12 mouse cellular contexts compared by ENCODE assay signal in genomic region chr16:58461856-58462518, GRCm38 (mm10). TPM values are rescaled to one million over a fixed set of nuclear protein-coding genes. Genes with fewer than 3 reads are reported as not detected.
DNase-seq lines count a peak whose midpoint lies in the region; ATAC-seq and TF ChIP-seq lines count a peak whose summit lies in the region.
"Had no signal": no experiment of that assay in that cellular context is flagged by ENCODE, and none has a peak within 500 bp of the region (broad histone marks: within the 10 kb centered on the region; RNA-seq: fewer than 3 reads in every experiment).

No protein-coding gene starts in this region.

- no peaks in the 10 kb centered on the region for H3K27me3 ChIP-seq in Patski
- H3K27me3 ChIP-seq in liver, embryonic 15.5 days, result no peaks in the 10 kb centered on the region
- H3K27me3 ChIP-seq: limb, embryonic 12.5 days had no signal

- peaks cover 21% of the 10 kb centered on the region for H3K36me3 ChIP-seq in liver, embryonic 15.5 days (replicated peaks)

- in situ Hi-C loops in Patski (cut with MboI; ENCODE audit: low pct_unique_long_range_greater_than_20kb), result loop anchor here (5.0 kb wide), 2 partner anchors 50 to 160 kb away; no protein-coding TSS in a partner anchor

- no peaks in the 10 kb centered on the region for H3K9me3 ChIP-seq in liver, embryonic 15.5 days (replicated peaks)
- H3K9me3 ChIP-seq: limb, embryonic 12.5 days; midbrain, embryonic 10.5 days had no signal

- H3K9ac ChIP-seq in liver, embryonic 15.5 days, result no peak overlapping the region
- H3K9ac ChIP-seq: limb, embryonic 12.5 days had no signal

- 75% methylated on average over 2 of the region's 2 CpGs for WGBS in liver, embryonic 15.5 days (ENCODE audit: insufficient replicate concordance)

- TF ChIP-seq CTCF in left cerebral cortex, adult 2 months (IDR thresholded peaks at IDR 0.05), result peak; percentile 64
- peak; percentile 73 for TF ChIP-seq CTCF in Patski (IDR thresholded peaks at IDR 0.05)

- no peak for ATAC-seq in Patski
- ATAC-seq in liver, embryonic 15.5 days (ENCODE audit: insufficient read depth), result no peak

- H3K4me2 ChIP-seq in liver, embryonic 15.5 days, result no peak overlapping the region
- H3K4me2 ChIP-seq: limb, embryonic 12.5 days had no signal

- peak; percentile 24 for DNase-seq in embryo, embryonic 10.5 days (ENCODE audit: low spot score)
- DNase-seq in embryo, embryonic 9.5 days (ENCODE audit: extremely low spot score), result no peak
- DNase-seq in left cerebral cortex, adult 2 months (ENCODE audit: extremely low spot score in 1 of 2, low spot score in 2 of 2), result no peak
- no peak for DNase-seq in left cerebral cortex, postnatal 14 days (ENCODE audit: low spot score in 2 of 2)
- no peak for DNase-seq in Patski (ENCODE audit: low read depth, low spot score)
- DNase-seq in ovary, postnatal 14 days (ENCODE audit: low spot score), result no peak
- no peak for DNase-seq in cerebellum, adult 9-11 months
- DNase-seq: cerebellum, adult 2 months had no signal

- intact Hi-C loops in left cerebral cortex, adult 2 months (cut with DNase I), result loop anchor here (2.0 to 5.0 kb wide), 2 partner anchors 163 to 200 kb away; no protein-coding TSS in a partner anchor
- intact Hi-C loops in left cerebral cortex, postnatal 14 days (cut with DNase I), result no loop called here

- POLR2A ChIA-PET in Patski (lab: Charles Lee), result no interaction called here

- peaks cover 42% of the 10 kb centered on the region for H3K4me1 ChIP-seq in liver, embryonic 15.5 days (replicated peaks)
- H3K4me1 ChIP-seq: limb, embryonic 12.5 days had no signal

- H3K27ac ChIP-seq in left cerebral cortex, adult 2 months, result no peak overlapping the region
- peak overlapping the region; percentile 41; the same call in 1 of the 2 replicates for H3K27ac ChIP-seq in liver, embryonic 15.5 days (replicated peaks)
- H3K27ac ChIP-seq: limb, embryonic 12.5 days; midbrain, embryonic 10.5 days had no signal

- CTCF ChIA-PET in Patski (lab: Charles Lee), result interaction anchor here (0.6 to 3.1 kb wide), 8 partner anchors 11 to 202 kb away, joined by 3 to 11 read pairs (median 4); no protein-coding TSS in a partner anchor

- no peak overlapping the region for H3K4me3 ChIP-seq in left cerebral cortex, adult 2 months
- H3K4me3 ChIP-seq in liver, embryonic 15.5 days (replicated peaks), result no peak overlapping the region
- H3K4me3 ChIP-seq: erythroblast, embryonic 14.5 days; limb, embryonic 12.5 days; midbrain, embryonic 10.5 days had no signal

RNA-seq across cellular contexts. Expression of gene Dcbld2, which starts 53.7 kb away (rescaled TPM):
- total RNA-seq in left cerebral cortex, adult 2 months (2021), result 10 to 100 TPM; 26.0 to 26.5 TPM
- 10 to 100 TPM; 28.1 to 33.1 TPM for total RNA-seq in left cerebral cortex, postnatal 14 days (2021)
- 43.3 TPM for polyA plus RNA-seq in Patski (2021)
- polyA plus RNA-seq in liver, embryonic 15.5 days (2015; fragmentation: Nextera tagmentation; extraction: Ambion mirVana), result 0.76 and 1.2 TPM in 2 replicates
